Mouse (Mus musculus) kidney, adult 2 months (tissue): ENCODE data around the gene Tnfrsf23. TPM values are rescaled to one million over a fixed set of nuclear protein-coding genes. Genes with fewer than 3 reads are reported as not detected.

ENCODE experiments used
- DNase-seq: peaks from one replicate; pipeline ENCODE4 v3.0.0; 2021
- H3K27ac ChIP-seq: fragments of 200-500 bp; 2 replicates; pipeline ENCODE4 v1.5.1; 2012; ENCODE audit warnings: low read depth, low read length, control low read depth, inconsistent platforms; ENCODE audit not compliant: insufficient read depth
- H3K27me3 ChIP-seq: fragments of 200-500 bp; replicated peaks from 2 replicates; pipeline ENCODE4 v1.6.1; 2012; ENCODE audit warnings: mild to moderate bottlenecking, moderate library complexity, low read length, inconsistent platforms; ENCODE audit not compliant: control insufficient read depth, insufficient read depth
- H3K36me3 ChIP-seq: fragments of 200-500 bp; 2 replicates; pipeline ENCODE4 v1.6.1; 2012; ENCODE audit warnings: mild to moderate bottlenecking, moderate library complexity, low read length, inconsistent platforms; ENCODE audit not compliant: control insufficient read depth, insufficient read depth
- H3K4me1 ChIP-seq: fragments of 200-500 bp; 2 replicates; pipeline ENCODE4 v1.6.1; 2011; ENCODE audit warnings: low read length; ENCODE audit not compliant: control insufficient read depth, insufficient read depth
- H3K4me3 ChIP-seq: fragments of 200-500 bp; 2 replicates; pipeline ENCODE4 v1.5.1; 2011; ENCODE audit warnings: mild to moderate bottlenecking, low read depth, low read length, control low read depth; ENCODE audit not compliant: insufficient read depth
- CTCF ChIP-seq: fragments of 200-500 bp; conservative IDR thresholded peaks from 2 replicates; pipeline ENCODE4 v1.5.1; 2011; ENCODE audit warnings: low read depth, mild to moderate bottlenecking, control low read depth, low read length, moderate library complexity, mixed read lengths; ENCODE audit not compliant: insufficient read depth, insufficient read length
- POLR2A ChIP-seq: fragments of 200-500 bp; IDR thresholded peaks from one replicate; pipeline ENCODE4 v1.6.1; 2011; ENCODE audit warnings: low read depth, low read length, control low read depth
- WGBS: fragments of 180-500 bp; shearing (Covaris S2); methylation state at CpG from one replicate; pipeline ENCODE4 v1.1.7; 2018; 5-methylcytosine and 5-hydroxymethylcytosine counted together
- polyA plus RNA-seq: library from polyadenylated mRNA; depleted of rRNA; stranded (reverse); fragments of >200 nt; gene quantifications from 2 replicates; pipeline ENCODE4 v1.2.3, GENCODE M21; 2012; rRNA removed

Tnfrsf23 gene
- polyA plus RNA-seq, 1 experiment = 3.0 TPM

- Histone ChIP-seq H3K36me3 (no peaks in the 10 kb centered on the region), H3K27me3 (no peaks in the 10 kb centered on the region), H3K27ac (peak overlapping the region; percentile 26), H3K4me3 (peak overlapping the region; percentile 13; the same call in 1 of the 2 replicates), H3K4me1 (no peaks in the 10 kb centered on the region)
- 72% methylated on average over 2 of the region's 2 CpGs for WGBS
- TF ChIP-seq POLR2A (no peak), CTCF (no peak)
- no peak for DNase-seq
These were observed 59.5 kb downstream of the Tnfrsf23 start for GRCm38 (mm10) chr7:143626178-143626577.

- WGBS = 61% methylated on average over 5 of the region's 5 CpGs
- peak overlapping the region; percentile 88 for H3K27ac ChIP-seq
These were observed 60.5 kb downstream of the Tnfrsf23 start for GRCm38 (mm10) chr7:143625151-143625550.

GRCm38 (mm10) chr7:143624561-143624960, 61.1 kb downstream of the Tnfrsf23 start:
- Histone ChIP-seq H3K4me1 (no peaks in the 10 kb centered on the region), H3K4me3 (no peak overlapping the region), H3K27me3 (no peaks in the 10 kb centered on the region), H3K27ac (peak overlapping the region; percentile 85), H3K36me3 (no peaks in the 10 kb centered on the region)
- no peak for DNase-seq
- WGBS = 62% methylated on average over 3 of the region's 3 CpGs
- TF ChIP-seq CTCF (no peak), POLR2A (no peak)

More at GRCm38 (mm10) chr7:143625151-143625550, 60.5 kb downstream of the Tnfrsf23 start:
- TF ChIP-seq POLR2A = no peak
- no peak for TF ChIP-seq CTCF
- Histone ChIP-seq H3K4me1 (no peaks in the 10 kb centered on the region), H3K27me3 (no peaks in the 10 kb centered on the region), H3K36me3 (no peaks in the 10 kb centered on the region), H3K4me3 (0 out of 2 replicates have a peak overlapping the region, but pooled peaks have one; percentile 7)
- DNase-seq = peak; percentile 22

- Histone ChIP-seq H3K4me3 (no peak overlapping the region), H3K27me3 (no peaks in the 10 kb centered on the region), H3K36me3 (no peaks in the 10 kb centered on the region), H3K27ac (no peak overlapping the region), H3K4me1 (no peaks in the 10 kb centered on the region)
- WGBS = 35% methylated on average over 1 of the region's 1 CpGs
- no peak for DNase-seq
- TF ChIP-seq CTCF (no peak), POLR2A (no peak)
These were observed 64.7 kb downstream of the Tnfrsf23 start for GRCm38 (mm10) chr7:143620951-143621350.

Other genes with a start within 250 kb of the Tnfrsf23 start
- 30.8 and 31.0 TPM in 2 replicates for gene Cdkn1c, start 224.8 kb downstream of the Tnfrsf23 start, polyA plus RNA-seq
- 1,125 and 1,412 TPM in 2 replicates for gene Slc22a18, start 212.1 kb downstream of the Tnfrsf23 start, polyA plus RNA-seq
- 46.6 and 50.2 TPM in 2 replicates for gene Phlda2, start 182.7 kb downstream of the Tnfrsf23 start, polyA plus RNA-seq
- 60.2 and 68.7 TPM in 2 replicates for gene Nap1l4, start 136.8 kb downstream of the Tnfrsf23 start, polyA plus RNA-seq
- 8.9 and 9.6 TPM in 2 replicates for gene Cars, start 85.8 kb downstream of the Tnfrsf23 start, polyA plus RNA-seq
- 0.91 and 1.4 TPM in 2 replicates for gene Tnfrsf26, start 57.1 kb downstream of the Tnfrsf23 start, polyA plus RNA-seq
- gene Tnfrsf22, start 36.2 kb downstream of the Tnfrsf23 start, polyA plus RNA-seq = 5.4 and 5.6 TPM in 2 replicates
- gene Osbpl5, start 71.1 kb upstream of the Tnfrsf23 start, polyA plus RNA-seq = 75.0 and 77.1 TPM in 2 replicates
- 0.33 and 1.1 TPM in 2 replicates for gene Mrgprg, start 81.1 kb upstream of the Tnfrsf23 start, polyA plus RNA-seq
- 2.3 and 2.8 TPM in 2 replicates for gene Mrgpre, start 98.6 kb upstream of the Tnfrsf23 start, polyA plus RNA-seq
- 31.3 and 33.4 TPM in 2 replicates for gene Nadsyn1, start 137.0 kb upstream of the Tnfrsf23 start, polyA plus RNA-seq
- gene Dhcr7, start 137.3 kb upstream of the Tnfrsf23 start, polyA plus RNA-seq = 51.7 and 81.9 TPM in 2 replicates
- gene Gm498, start 181.0 kb upstream of the Tnfrsf23 start, polyA plus RNA-seq = not detected in 2 replicates